Mouse (Mus musculus) regulatory T cell (primary cell): ENCODE data around the gene D230025D16Rik.

Experiments
- in situ Hi-C: fragments of 300-600 bp; cut with MboI, MseI; formaldehyde crosslinking; loops from one replicate; pipeline ENCODE4 v1.15.1; 2025; ENCODE audit warnings: high pct_unique_total_duplicates

The D230025D16Rik gene

DNA sequence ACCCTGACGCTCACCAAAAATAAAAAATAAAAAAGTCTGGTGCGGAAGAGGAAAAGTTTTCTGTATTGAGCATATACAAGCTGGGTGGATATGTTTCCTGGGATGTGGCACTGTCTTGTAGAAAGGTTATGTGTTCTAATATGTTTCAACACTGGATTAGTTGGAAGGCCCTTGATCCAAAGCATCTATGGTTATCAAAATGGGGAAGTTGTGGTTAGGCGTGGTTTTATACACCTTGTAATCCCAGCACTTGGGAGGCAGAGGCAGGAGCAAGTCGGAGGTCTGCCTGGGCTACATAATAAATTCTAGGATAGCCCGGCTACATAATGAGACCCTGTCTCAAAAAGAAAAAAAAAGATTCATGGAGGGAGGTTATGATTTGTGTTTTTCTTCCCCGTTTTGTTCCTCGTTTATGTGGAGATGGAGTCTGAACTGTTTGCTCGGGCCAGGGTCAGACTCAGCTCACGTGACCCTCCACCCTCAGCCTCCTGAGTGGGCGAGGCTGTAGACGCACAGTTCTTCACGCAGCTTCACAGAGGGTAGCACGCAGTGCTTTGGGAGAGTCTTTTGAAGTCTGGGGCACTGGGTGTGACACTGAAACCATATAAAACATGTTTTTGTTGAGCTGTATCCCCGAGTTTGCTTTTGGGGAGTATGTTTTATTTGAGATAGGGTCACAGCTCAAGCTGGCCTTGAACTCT, 12.6 kb downstream of the D230025D16Rik start:
- in situ Hi-C loops: no loop called here

DNA sequence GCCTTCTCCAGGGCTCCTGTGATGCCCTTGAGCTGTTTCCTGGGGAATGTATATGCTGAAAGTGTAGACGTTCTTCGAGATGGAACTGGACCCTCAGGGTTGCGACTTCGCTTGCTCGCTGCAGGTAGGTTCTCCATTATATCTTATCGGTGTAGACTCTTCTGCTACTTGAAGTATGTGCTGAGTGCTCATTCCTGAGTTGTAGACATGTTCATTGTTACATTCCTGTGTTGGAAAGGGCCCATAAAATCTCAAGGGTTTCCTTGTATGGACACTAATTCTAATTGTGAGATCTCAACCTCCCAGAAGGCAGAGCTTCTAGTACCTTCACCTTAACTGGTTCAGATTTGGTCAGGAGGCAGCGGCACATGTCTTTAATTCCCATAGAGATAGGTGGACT, 16.1 kb downstream of the D230025D16Rik start:
- in situ Hi-C loops: no loop called here

- in situ Hi-C loops: loop anchor here (25.0 kb wide), 1 partner anchor 615 kb away; the partner anchor contains the start of genes Ciao2b and Rrad
These were observed 27.0 kb downstream of the D230025D16Rik start for GRCm38 (mm10) chr8:105251954-105252353.

DNA sequence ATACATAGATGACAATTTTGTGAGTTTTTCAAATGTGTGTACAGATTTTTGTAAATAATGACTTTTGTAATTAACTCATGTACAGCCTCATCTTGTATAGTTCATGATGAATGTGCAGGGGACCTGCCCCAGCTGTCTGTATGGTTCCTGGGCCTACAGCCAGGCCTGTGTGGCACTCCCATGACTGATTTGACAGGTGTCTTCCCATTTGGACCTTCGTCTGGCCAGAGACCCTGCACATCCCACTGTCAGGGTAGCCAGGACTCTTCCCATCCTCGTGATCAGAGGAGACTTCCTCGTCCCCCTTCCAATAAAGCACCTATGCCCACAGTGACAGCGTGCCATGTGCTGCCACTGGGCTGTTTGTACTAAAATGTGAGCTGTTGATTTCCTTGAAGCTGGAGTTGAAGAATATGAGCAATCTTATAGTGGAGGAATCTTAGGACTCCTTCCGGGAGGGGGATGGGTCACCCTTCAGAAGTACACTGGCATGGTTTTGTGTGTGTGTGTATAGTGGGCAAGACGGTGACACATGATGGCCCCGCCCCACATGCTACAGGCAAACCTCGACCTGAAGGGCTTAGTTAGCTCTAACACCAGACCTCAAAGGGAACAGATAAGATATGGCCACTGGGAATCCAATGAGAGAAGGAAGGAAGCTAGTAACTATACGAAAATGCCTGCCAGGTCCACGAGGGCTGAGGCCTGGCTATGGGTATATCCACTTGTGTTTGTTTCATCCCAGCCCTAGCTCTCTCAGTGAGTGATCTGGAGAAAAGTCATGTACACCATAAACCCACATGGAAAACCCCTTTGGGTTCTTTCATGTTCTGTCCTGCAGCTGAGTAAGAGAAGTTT, 28.0 kb downstream of the D230025D16Rik start:
- in situ Hi-C loops: loop anchor here (25.0 kb wide), 1 partner anchor 616 kb away; the partner anchor contains the start of genes Ciao2b and Rrad

- in situ Hi-C loops: loop anchor here (25.0 kb wide), 1 partner anchor 616 kb away; the partner anchor contains the start of genes Ciao2b and Rrad
These were observed 28.8 kb downstream of the D230025D16Rik start for GRCm38 (mm10) chr8:105253766-105254151.

- in situ Hi-C loops: loop anchor here (25.0 kb wide), 1 partner anchor 617 kb away; the partner anchor contains the start of genes Ciao2b and Rrad
These were observed 29.4 kb downstream of the D230025D16Rik start for GRCm38 (mm10) chr8:105254152-105254965.

GRCm38 (mm10) chr8:105254966-105255350, 30.0 kb downstream of the D230025D16Rik start, which contains the start of gene B3gnt9:
TSS of gene B3gnt9 (minus strand) at chr8:105255153.
- in situ Hi-C loops: loop anchor here (25.0 kb wide), 1 partner anchor 618 kb away; the partner anchor contains the start of genes Ciao2b and Rrad

GRCm38 (mm10) chr8:105257318-105258114, 32.6 kb downstream of the D230025D16Rik start:
- in situ Hi-C loops: loop anchor here (25.0 kb wide), 1 partner anchor 620 kb away; the partner anchor contains the start of genes Ciao2b and Rrad

DNA sequence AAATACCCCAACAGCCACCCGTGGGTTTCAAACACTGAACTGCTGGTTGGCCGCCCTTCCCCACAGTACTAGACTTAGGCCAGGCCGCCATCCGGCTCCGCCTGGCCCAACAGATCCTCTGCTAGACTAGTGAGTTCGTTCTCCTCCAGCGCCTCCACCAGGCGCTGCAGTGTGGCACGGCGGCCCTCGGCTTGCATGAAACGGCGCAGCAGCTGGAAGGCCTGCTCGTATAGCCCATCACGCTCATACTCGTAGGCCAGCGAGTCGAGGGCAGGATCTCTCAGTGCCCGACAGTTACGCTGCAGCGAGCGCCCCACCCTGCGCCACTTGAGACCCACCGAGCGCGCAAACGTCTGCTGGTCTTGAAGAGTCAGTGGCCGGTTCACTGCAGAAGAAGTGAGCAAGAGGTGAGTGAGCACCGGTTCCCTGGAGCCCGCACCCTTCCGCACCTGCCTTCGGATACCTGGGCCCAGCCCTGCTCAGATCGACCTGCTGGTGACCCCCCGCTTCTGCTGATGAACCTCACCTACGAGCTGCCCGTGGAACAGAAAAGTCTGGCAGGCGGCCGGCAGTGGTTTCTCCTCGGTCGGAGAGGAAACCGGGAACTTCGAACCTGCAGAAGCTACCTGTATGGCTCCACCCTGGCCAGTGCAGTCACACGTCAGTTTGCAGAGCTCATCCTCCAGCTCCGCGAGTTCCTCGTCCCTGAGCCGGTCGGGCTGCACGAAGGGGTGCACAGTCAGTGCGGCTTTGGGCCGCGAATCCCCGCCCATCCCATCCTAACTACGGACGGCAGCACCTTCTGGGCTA, 34.2 kb downstream of the D230025D16Rik start:
- in situ Hi-C loops: loop anchor here (25.0 kb wide), 1 partner anchor 622 kb away; the partner anchor contains the start of genes Ciao2b and Rrad

DNA sequence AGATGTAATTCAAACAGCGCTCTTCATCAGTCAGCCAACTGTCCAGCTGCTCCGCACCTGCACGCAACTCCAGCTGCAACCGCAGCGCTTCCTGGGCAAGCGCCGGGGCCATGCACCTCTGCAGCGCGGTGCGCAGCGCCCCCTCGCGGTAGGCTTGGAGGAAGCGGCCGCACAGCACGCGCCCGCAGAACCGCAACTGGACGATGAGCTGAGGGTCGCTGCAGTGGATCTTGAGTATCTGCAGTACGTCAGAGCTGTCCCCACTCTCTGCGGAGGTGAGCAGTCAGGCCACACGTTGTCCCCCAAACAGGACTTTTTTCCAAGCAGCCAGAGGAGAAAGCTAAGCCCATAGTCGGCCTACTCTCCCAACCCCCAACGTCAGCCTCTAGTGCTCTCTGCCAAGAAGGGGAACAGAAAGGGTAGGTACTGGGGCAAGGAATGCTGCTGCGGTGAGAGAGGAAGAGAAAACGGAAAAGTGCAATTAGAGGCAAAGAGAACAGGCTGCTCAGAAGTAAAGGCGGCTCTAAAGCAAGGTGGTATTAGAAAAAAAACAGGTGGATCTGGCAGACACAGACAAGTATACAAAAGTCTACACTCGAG, 34.9 kb downstream of the D230025D16Rik start:
- in situ Hi-C loops: loop anchor here (25.0 kb wide), 1 partner anchor 623 kb away; the partner anchor contains the start of genes Ciao2b and Rrad

- in situ Hi-C loops: loop anchor here (25.0 kb wide), 1 partner anchor 623 kb away; the partner anchor contains the start of genes Ciao2b and Rrad
These were observed 35.6 kb downstream of the D230025D16Rik start for GRCm38 (mm10) chr8:105260371-105261099.

- in situ Hi-C loops: loop anchor here (25.0 kb wide), 1 partner anchor 624 kb away; the partner anchor contains the start of genes Ciao2b and Rrad
These were observed 36.5 kb downstream of the D230025D16Rik start for GRCm38 (mm10) chr8:105261326-105261980.

DNA sequence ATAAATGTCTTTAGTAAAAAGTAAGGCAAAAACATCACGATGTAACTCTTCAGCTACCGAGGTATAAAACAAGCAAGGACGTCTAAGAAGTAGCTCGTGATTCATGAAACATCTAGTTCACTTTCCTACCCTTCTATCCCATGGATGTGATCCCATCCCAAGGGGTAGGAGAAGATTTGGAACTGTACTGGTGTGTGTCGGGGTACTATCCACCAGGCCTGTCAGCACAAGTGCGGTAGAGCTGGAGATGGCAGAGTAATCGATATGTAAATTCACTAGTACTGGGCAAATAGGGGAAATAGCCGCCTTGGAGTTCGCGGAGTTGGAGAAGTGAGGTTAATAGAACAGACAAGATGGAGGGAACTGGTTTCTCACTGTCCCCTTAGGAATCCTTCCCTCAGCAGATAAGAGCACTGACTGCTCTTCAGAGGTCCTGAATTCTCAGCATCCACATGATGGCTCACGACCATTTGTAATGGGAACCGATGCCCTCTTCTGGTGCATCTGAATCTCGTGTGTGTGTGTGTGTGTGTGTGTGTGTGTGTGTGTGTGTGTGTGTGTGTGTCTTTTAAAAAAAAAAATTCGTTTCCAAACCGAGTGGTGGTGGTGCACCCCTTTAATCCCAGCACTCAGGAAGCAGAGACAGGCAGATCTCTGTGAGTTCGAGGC, 38.4 kb downstream of the D230025D16Rik start:
- in situ Hi-C loops: loop anchor here (25.0 kb wide), 1 partner anchor 626 kb away; the partner anchor contains the start of genes Ciao2b and Rrad

- in situ Hi-C loops: loop anchor here (25.0 kb wide), 1 partner anchor 627 kb away; the partner anchor contains the start of genes Ciao2b and Rrad
These were observed 39.4 kb downstream of the D230025D16Rik start, which contains the start of the genes Tradd and Fbxl8 for GRCm38 (mm10) chr8:105264024-105264982. TSS of gene Tradd (minus strand) at chr8:105264609. TSS of gene Fbxl8 (plus strand) at chr8:105264648.

GRCm38 (mm10) chr8:105265128-105265527, 40.2 kb downstream of the D230025D16Rik start:
- in situ Hi-C loops: loop anchor here (25.0 kb wide), 1 partner anchor 628 kb away; the partner anchor contains the start of genes Ciao2b and Rrad
